Mouse (Mus musculus) midbrain, embryonic 15.5 days (tissue): Measurements from ENCODE around the gene Btbd35f3. TPM values are rescaled to one million over a fixed set of nuclear protein-coding genes. Genes with fewer than 3 reads are reported as not detected.
"Not testable (repeated sequence)": the region's sequence is repeated elsewhere in the genome, so short reads cannot be mapped to it uniquely, and the experiment has no call there.

Experiments used
- ATAC-seq: fragments of 200-750 bp; cut with Nextera tagmentation; replicated peaks from 2 replicates; pipeline ENCODE4 v1.8.0; 2017; ENCODE audit warnings: moderate TSS enrichment
- H3K27ac ChIP-seq: fragments of 300-500 bp; sonication (generic); 2 replicates; pipeline ENCODE4 v1.5.1; 2015; ENCODE audit warnings: mild to moderate bottlenecking, inconsistent platforms
- H3K27me3 ChIP-seq: fragments of 300-500 bp; sonication (generic); replicated peaks from 2 replicates; pipeline ENCODE4 v1.6.1; 2015; ENCODE audit warnings: inconsistent platforms
- H3K36me3 ChIP-seq: fragments of 300-500 bp; sonication (generic); replicated peaks from 2 replicates; pipeline ENCODE4 v1.6.1; 2015; ENCODE audit warnings: inconsistent platforms
- H3K4me1 ChIP-seq: fragments of 300-500 bp; sonication (generic); 2 replicates; pipeline ENCODE4 v1.6.1; 2015; ENCODE audit warnings: inconsistent platforms
- H3K4me2 ChIP-seq: fragments of 300-500 bp; sonication (generic); 2 replicates; pipeline ENCODE4 v1.6.1; 2015; ENCODE audit warnings: inconsistent platforms, mild to moderate bottlenecking, moderate library complexity
- H3K4me3 ChIP-seq: fragments of 300-500 bp; sonication (generic); 2 replicates; pipeline ENCODE4 v1.5.1; 2015; ENCODE audit warnings: mild to moderate bottlenecking, inconsistent platforms
- H3K9ac ChIP-seq: fragments of 300-500 bp; sonication (generic); 2 replicates; pipeline ENCODE4 v1.6.1; 2015; ENCODE audit warnings: mild to moderate bottlenecking, inconsistent platforms
- H3K9me3 ChIP-seq: fragments of 300-500 bp; sonication (generic); 2 replicates; pipeline ENCODE4 v1.6.1; 2016; ENCODE audit warnings: inconsistent platforms
- WGBS: fragments of 180-500 bp; shearing (Covaris S2); methylation state at CpG from one replicate; pipeline ENCODE4 v1.1.7; 2015; ENCODE audit warnings: mixed read lengths; 5-methylcytosine and 5-hydroxymethylcytosine counted together
- polyA plus RNA-seq: library from polyadenylated mRNA; unstranded; fragments of >200 nt; fragmentation: Nextera tagmentation; extraction: Ambion mirVana; gene quantifications from 2 replicates; pipeline ENCODE4 v1.2.1, GENCODE M21; 2015

Btbd35f3 gene
- not detected in 2 replicates for polyA plus RNA-seq

DNA sequence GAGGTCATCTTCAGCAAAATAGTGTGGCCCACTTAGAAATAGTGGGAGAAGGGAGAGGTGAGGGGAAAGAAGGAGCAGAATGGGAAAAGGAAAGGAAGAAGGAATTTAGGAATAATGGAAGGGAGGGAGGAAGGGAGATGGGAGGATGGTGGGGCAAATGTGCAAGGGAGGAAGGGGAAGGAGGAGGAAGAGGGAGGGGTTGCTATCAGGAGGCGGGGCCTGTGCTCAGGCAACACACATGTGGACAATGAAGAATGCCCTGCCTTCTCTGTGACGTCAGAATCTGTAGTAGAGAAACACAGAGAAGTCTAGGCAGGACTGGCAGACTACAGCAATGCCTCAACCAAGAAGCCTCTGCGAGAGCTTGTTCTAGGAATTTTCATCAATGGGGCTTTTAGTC is at the start of gene Btbd35f3:
Btbd35f3 (plus strand) TSS at position 301 of the 400 bp plus-strand sequence.
- H3K27me3 ChIP-seq, H3K4me1 ChIP-seq, H3K36me3 ChIP-seq, ATAC-seq, H3K27ac ChIP-seq, H3K9me3 ChIP-seq, H3K4me2 ChIP-seq, H3K4me3 ChIP-seq, H3K9ac ChIP-seq: not testable (repeated sequence)
- no CpG with 5 or more reads among the region's 3 CpGs for WGBS

Other genes starting within 250 kb of the Btbd35f3 start
- not detected in 2 replicates for gene Btbd35f16, start 80.7 kb upstream of the Btbd35f3 start, polyA plus RNA-seq
- gene Btbd35f28, start 158.9 kb downstream of the Btbd35f3 start, polyA plus RNA-seq = not detected in 2 replicates